Mouse (Mus musculus) E14TG2a.4 (cell line): ENCODE results near the gene Gpr35.

ENCODE experiments used
- H3K27me3 ChIP-seq: 2 replicates; pipeline ENCODE4 v1.6.1; 2014; ENCODE audit warnings: low read length, control low read depth; ENCODE audit not compliant: insufficient read depth
- H3K36me3 ChIP-seq: 2 replicates; pipeline ENCODE4 v1.6.1; 2014; ENCODE audit warnings: low read length, control low read depth; ENCODE audit not compliant: insufficient read depth
- H3K4me1 ChIP-seq: replicated peaks from 2 replicates; pipeline ENCODE4 v1.6.1; 2014; ENCODE audit warnings: low read depth, low read length, control low read depth
- H3K4me3 ChIP-seq: replicated peaks from 2 replicates; pipeline ENCODE4 v1.5.1; 2014; ENCODE audit warnings: mild to moderate bottlenecking, low read length
- H3K9me3 ChIP-seq: 2 replicates; pipeline ENCODE4 v1.6.1; 2014; ENCODE audit warnings: low read length, control low read depth
- CTCF ChIP-seq: conservative IDR thresholded peaks from 2 replicates; pipeline ENCODE4 v1.5.1; 2014; ENCODE audit warnings: low read length
- NANOG ChIP-seq: IDR thresholded peaks from 2 replicates; pipeline ENCODE4 v1.6.1; 2014; ENCODE audit warnings: borderline replicate concordance, low read length, mixed read lengths
- POU5F1 ChIP-seq: IDR thresholded peaks from 2 replicates; pipeline ENCODE4 v1.6.1; 2014; ENCODE audit warnings: low read length, borderline replicate concordance

Gpr35 gene

GRCm38 (mm10) chr1:92988894-92989293 is 38.2 kb downstream of the Gpr35 start:
- TF ChIP-seq NANOG (no peak), POU5F1 (no peak)
- H3K27me3 ChIP-seq, result no peaks in the 10 kb centered on the region; the same call in 1 of the 2 replicates

GRCm38 (mm10) chr1:92989891-92990290 is 39.2 kb downstream of the Gpr35 start:
- TF ChIP-seq NANOG (no peak), CTCF (no peak), POU5F1 (no peak)
- H3K36me3 ChIP-seq, result no peaks in the 10 kb centered on the region
- H3K4me1 ChIP-seq, result 0 out of 2 replicates have a peak, but pooled peaks cover 4% of the 10 kb centered on the region
- no peaks in the 10 kb centered on the region for H3K27me3 ChIP-seq
- no peak overlapping the region for H3K4me3 ChIP-seq
- no peaks in the 10 kb centered on the region for H3K9me3 ChIP-seq

More at GRCm38 (mm10) chr1:92988894-92989293, 38.2 kb downstream of the Gpr35 start:
- Histone ChIP-seq H3K36me3 (no peaks in the 10 kb centered on the region), H3K4me3 (no peak overlapping the region), H3K4me1 (0 out of 2 replicates have a peak, but pooled peaks cover 4% of the 10 kb centered on the region), H3K9me3 (no peaks in the 10 kb centered on the region)

GRCm38 (mm10) chr1:92992214-92992855 is 41.7 kb downstream of the Gpr35 start:
- Histone ChIP-seq H3K27me3 (no peaks in the 10 kb centered on the region), H3K9me3 (no peaks in the 10 kb centered on the region), H3K4me3 (no peak overlapping the region), H3K36me3 (no peaks in the 10 kb centered on the region), H3K4me1 (0 out of 2 replicates have a peak, but pooled peaks cover 4% of the 10 kb centered on the region)
- TF ChIP-seq POU5F1 (no peak), CTCF (no peak), NANOG (no peak)

GRCm38 (mm10) chr1:92992880-92993279 is 42.2 kb downstream of the Gpr35 start:
- TF ChIP-seq CTCF (no peak), NANOG (no peak), POU5F1 (no peak)
- no peaks in the 10 kb centered on the region for H3K9me3 ChIP-seq
- H3K4me1 ChIP-seq, result 0 out of 2 replicates have a peak, but pooled peaks cover 4% of the 10 kb centered on the region
- H3K4me3 ChIP-seq, result no peak overlapping the region
- no peaks in the 10 kb centered on the region for H3K27me3 ChIP-seq
- H3K36me3 ChIP-seq, result no peaks in the 10 kb centered on the region

- H3K4me3 ChIP-seq, result no peak within 1 kb of the TSS
- TF ChIP-seq CTCF (no peak), NANOG (no peak), POU5F1 (no peak)
Measured at GRCm38 (mm10) chr1:93006061-93006460, 55.4 kb downstream of the Gpr35 start, which contains the start of gene Aqp12. Aqp12 (plus strand) TSS chr1:93006334.

GRCm38 (mm10) chr1:93009196-93009595 is 58.5 kb downstream of the Gpr35 start:
- Histone ChIP-seq H3K36me3 (no peaks in the 10 kb centered on the region), H3K4me3 (no peak overlapping the region), H3K4me1 (peaks cover 5% of the 10 kb centered on the region; the same call in 1 of the 2 replicates), H3K27me3 (peaks cover 10% of the 10 kb centered on the region; the same call in 1 of the 2 replicates), H3K9me3 (no peaks in the 10 kb centered on the region)
- TF ChIP-seq NANOG, result no peak
- no peak for TF ChIP-seq CTCF
- no peak for TF ChIP-seq POU5F1

More at GRCm38 (mm10) chr1:93006061-93006460, 55.4 kb downstream of the Gpr35 start, which contains the start of gene Aqp12:
- Histone ChIP-seq H3K4me1 (no peaks in the 10 kb centered on the region), H3K27me3 (peaks cover 13% of the 10 kb centered on the region; the same call in 1 of the 2 replicates), H3K36me3 (no peaks in the 10 kb centered on the region), H3K9me3 (no peaks in the 10 kb centered on the region)

- Histone ChIP-seq H3K9me3 (no peaks in the 10 kb centered on the region), H3K4me3 (no peak overlapping the region), H3K4me1 (peaks cover 5% of the 10 kb centered on the region; the same call in 1 of the 2 replicates), H3K27me3 (peaks cover 10% of the 10 kb centered on the region; the same call in 1 of the 2 replicates), H3K36me3 (no peaks in the 10 kb centered on the region)
- TF ChIP-seq CTCF, result peak; percentile 26
- TF ChIP-seq NANOG, result no peak
Measured at GRCm38 (mm10) chr1:93010731-93011130, 60.1 kb downstream of the Gpr35 start.

- Histone ChIP-seq H3K4me3 (no peak overlapping the region), H3K9me3 (no peaks in the 10 kb centered on the region), H3K36me3 (no peaks in the 10 kb centered on the region), H3K4me1 (peaks cover 5% of the 10 kb centered on the region; the same call in 1 of the 2 replicates), H3K27me3 (peaks cover 4% of the 10 kb centered on the region; the same call in 1 of the 2 replicates)
- TF ChIP-seq POU5F1 (no peak), NANOG (no peak), CTCF (no peak)
Measured at GRCm38 (mm10) chr1:93012103-93012585, 61.5 kb downstream of the Gpr35 start.

GRCm38 (mm10) chr1:93013367-93013766 is 62.7 kb downstream of the Gpr35 start:
- H3K4me1 ChIP-seq, result peaks cover 5% of the 10 kb centered on the region; the same call in 1 of the 2 replicates
- no peaks in the 10 kb centered on the region for H3K36me3 ChIP-seq
- no peaks in the 10 kb centered on the region; the same call in 1 of the 2 replicates for H3K27me3 ChIP-seq
- no peak for TF ChIP-seq NANOG
- no peak for TF ChIP-seq CTCF
- TF ChIP-seq POU5F1, result no peak
- no peak overlapping the region for H3K4me3 ChIP-seq
- H3K9me3 ChIP-seq, result no peaks in the 10 kb centered on the region
